Mouse (Mus musculus) liver, embryonic 16.5 days (tissue): ENCODE measurements around the gene Pabpc4. TPM values are rescaled to one million over a fixed set of nuclear protein-coding genes. Genes with fewer than 3 reads are reported as not detected.
"Not testable (repeated sequence)": the region's sequence is repeated elsewhere in the genome, so short reads cannot be mapped to it uniquely, and the experiment has no call there.

Source experiments
- ATAC-seq: fragments of 200-750 bp; cut with Nextera tagmentation; 2 replicates; pipeline ENCODE4 v1.8.0; 2017; ENCODE audit warnings: low read depth, mild to moderate bottlenecking, moderate number of reproducible peaks, moderate library complexity
- H3K27ac ChIP-seq: fragments of 300-500 bp; sonication (generic); 2 replicates; pipeline ENCODE4 v1.5.1; 2014; ENCODE audit warnings: mild to moderate bottlenecking, low read length
- H3K27me3 ChIP-seq: fragments of 300-500 bp; sonication (generic); 2 replicates; pipeline ENCODE4 v1.6.1; 2014; ENCODE audit warnings: low read depth, low read length, mixed read lengths; ENCODE audit not compliant: control insufficient read depth, insufficient read depth
- H3K36me3 ChIP-seq: fragments of 300-500 bp; sonication (generic); 2 replicates; pipeline ENCODE4 v1.6.1; 2014; ENCODE audit warnings: mild to moderate bottlenecking; ENCODE audit not compliant: control insufficient read depth, insufficient read depth
- H3K4me1 ChIP-seq: fragments of 300-500 bp; sonication (generic); 2 replicates; pipeline ENCODE4 v1.6.1; 2014; ENCODE audit warnings: low read depth, low read length, mixed read lengths; ENCODE audit not compliant: control insufficient read depth
- H3K4me2 ChIP-seq: fragments of 300-500 bp; sonication (generic); 2 replicates; pipeline ENCODE4 v1.6.1; 2014; ENCODE audit warnings: low read depth, low read length, mixed read lengths
- H3K4me3 ChIP-seq: fragments of 300-500 bp; sonication (generic); 2 replicates; pipeline ENCODE4 v1.5.1; 2014; ENCODE audit warnings: low read depth, mild to moderate bottlenecking, low read length
- H3K9ac ChIP-seq: fragments of 300-500 bp; sonication (generic); 2 replicates; pipeline ENCODE4 v1.6.1; 2014; ENCODE audit warnings: low read depth, low read length
- H3K9me3 ChIP-seq: fragments of 300-500 bp; sonication (generic); replicated peaks from 2 replicates; pipeline ENCODE4 v1.6.1; 2016; ENCODE audit warnings: low read length; ENCODE audit not compliant: control insufficient read depth
- WGBS: fragments of 180-500 bp; shearing (Covaris S2); extraction: QIAGEN DNeasy Blood & Tissue Kit; methylation state at CpG from one replicate; pipeline ENCODE4 v1.1.7; 2014; ENCODE audit not compliant: insufficient replicate concordance; 5-methylcytosine and 5-hydroxymethylcytosine counted together
- polyA plus RNA-seq: library from polyadenylated mRNA; unstranded; fragments of >200 nt; fragmentation: Nextera tagmentation; extraction: Ambion mirVana; gene quantifications from 2 replicates; pipeline ENCODE4 v1.2.1, GENCODE M21; 2015

Pabpc4 gene
- polyA plus RNA-seq, 1 experiment from 2014 or later: 73.8 TPM

- H3K36me3 ChIP-seq: peaks cover 98% of the 10 kb centered on the region
- no peak overlapping the region for H3K4me2 ChIP-seq
- WGBS: 79% methylated on average over 7 of the region's 7 CpGs
- ATAC-seq: no peak
- H3K9ac ChIP-seq: no peak overlapping the region
- H3K4me3 ChIP-seq: no peak overlapping the region
- no peaks in the 10 kb centered on the region for H3K9me3 ChIP-seq
- H3K27me3 ChIP-seq: no peaks in the 10 kb centered on the region
- no peak overlapping the region; the same call in 1 of the 2 replicates for H3K27ac ChIP-seq
- no peaks in the 10 kb centered on the region; the same call in none of the 2 replicates for H3K4me1 ChIP-seq
Measured at GRCm38 (mm10) chr4:123293661-123294443, 31.7 kb downstream of the Pabpc4 start.

GRCm38 (mm10) chr4:123295026-123295425 lies 32.9 kb downstream of the Pabpc4 start:
- H3K9ac ChIP-seq, H3K9me3 ChIP-seq, ATAC-seq, H3K4me3 ChIP-seq, H3K4me1 ChIP-seq, H3K4me2 ChIP-seq, H3K27ac ChIP-seq, H3K27me3 ChIP-seq: not testable (repeated sequence)
- peaks cover 98% of the 10 kb centered on the region for H3K36me3 ChIP-seq
- 90% methylated on average over 15 of the region's 15 CpGs for WGBS

- 90% methylated on average over 21 of the region's 21 CpGs for WGBS
- H3K4me2 ChIP-seq: no peak overlapping the region
- H3K27ac ChIP-seq: no peak overlapping the region
- no peak for ATAC-seq
- no peak overlapping the region for H3K9ac ChIP-seq
- H3K27me3 ChIP-seq: no peaks in the 10 kb centered on the region
- peaks cover 98% of the 10 kb centered on the region for H3K36me3 ChIP-seq
- H3K4me3 ChIP-seq: no peak overlapping the region
- no peaks in the 10 kb centered on the region; the same call in 1 of the 2 replicates for H3K4me1 ChIP-seq
- H3K9me3 ChIP-seq: no peaks in the 10 kb centered on the region
Measured at GRCm38 (mm10) chr4:123295516-123296147, 33.5 kb downstream of the Pabpc4 start.

- Histone ChIP-seq H3K4me2 (no peak overlapping the region), H3K4me1 (no peaks in the 10 kb centered on the region; the same call in 1 of the 2 replicates), H3K9me3 (no peaks in the 10 kb centered on the region), H3K9ac (no peak overlapping the region), H3K4me3 (no peak overlapping the region), H3K27me3 (no peaks in the 10 kb centered on the region), H3K27ac (no peak overlapping the region), H3K36me3 (peaks cover 97% of the 10 kb centered on the region)
- no peak for ATAC-seq
- 83% methylated on average over 5 of the region's 5 CpGs for WGBS
Measured at GRCm38 (mm10) chr4:123296148-123296534, 34.0 kb downstream of the Pabpc4 start.

- Histone ChIP-seq H3K36me3 (peaks cover 93% of the 10 kb centered on the region), H3K4me2 (no peak overlapping the region), H3K9me3 (no peaks in the 10 kb centered on the region), H3K27me3 (no peaks in the 10 kb centered on the region), H3K4me3 (no peak overlapping the region), H3K4me1 (no peaks in the 10 kb centered on the region), H3K9ac (no peak overlapping the region), H3K27ac (no peak overlapping the region)
- WGBS: 92% methylated on average over 21 of the region's 22 CpGs
- ATAC-seq: no peak
Measured at GRCm38 (mm10) chr4:123297195-123297960, 35.2 kb downstream of the Pabpc4 start.

- no peaks in the 10 kb centered on the region for H3K4me1 ChIP-seq
Measured at GRCm38 (mm10) chr4:123298226-123298625, 36.1 kb downstream of the Pabpc4 start.

GRCm38 (mm10) chr4:123298980-123299670 lies 37.0 kb downstream of the Pabpc4 start:
- Histone ChIP-seq H3K27ac (no peak overlapping the region), H3K4me3 (no peak overlapping the region), H3K4me1 (no peaks in the 10 kb centered on the region), H3K27me3 (no peaks in the 10 kb centered on the region), H3K4me2 (no peak overlapping the region), H3K36me3 (peaks cover 93% of the 10 kb centered on the region), H3K9ac (no peak overlapping the region), H3K9me3 (no peaks in the 10 kb centered on the region)
- WGBS: 91% methylated on average over 11 of the region's 11 CpGs
- no peak for ATAC-seq

More at GRCm38 (mm10) chr4:123298226-123298625, 36.1 kb downstream of the Pabpc4 start:
- H3K36me3 ChIP-seq: peaks cover 93% of the 10 kb centered on the region
- no peak overlapping the region for H3K9ac ChIP-seq
- no peak overlapping the region for H3K4me2 ChIP-seq
- H3K27me3 ChIP-seq: no peaks in the 10 kb centered on the region
- no peaks in the 10 kb centered on the region for H3K9me3 ChIP-seq
- H3K4me3 ChIP-seq: no peak overlapping the region
- no peak overlapping the region for H3K27ac ChIP-seq
- WGBS: 82% methylated on average over 4 of the region's 4 CpGs
- ATAC-seq: no peak

- 9% methylated on average over 3 of the region's 3 CpGs for WGBS
- peak; percentile 41 for ATAC-seq
- no peak overlapping the region for H3K4me3 ChIP-seq
- H3K36me3 ChIP-seq: peaks cover 34% of the 10 kb centered on the region
- no peak overlapping the region for H3K4me2 ChIP-seq
- H3K9ac ChIP-seq: no peak overlapping the region
- no peaks in the 10 kb centered on the region; the same call in 1 of the 2 replicates for H3K4me1 ChIP-seq
- H3K9me3 ChIP-seq: no peaks in the 10 kb centered on the region
- no peak overlapping the region for H3K27ac ChIP-seq
- H3K27me3 ChIP-seq: no peaks in the 10 kb centered on the region
Measured at GRCm38 (mm10) chr4:123305789-123306188, 43.6 kb downstream of the Pabpc4 start.
